13 mouse cellular contexts compared by ENCODE assay signal in the genomic region with DNA sequence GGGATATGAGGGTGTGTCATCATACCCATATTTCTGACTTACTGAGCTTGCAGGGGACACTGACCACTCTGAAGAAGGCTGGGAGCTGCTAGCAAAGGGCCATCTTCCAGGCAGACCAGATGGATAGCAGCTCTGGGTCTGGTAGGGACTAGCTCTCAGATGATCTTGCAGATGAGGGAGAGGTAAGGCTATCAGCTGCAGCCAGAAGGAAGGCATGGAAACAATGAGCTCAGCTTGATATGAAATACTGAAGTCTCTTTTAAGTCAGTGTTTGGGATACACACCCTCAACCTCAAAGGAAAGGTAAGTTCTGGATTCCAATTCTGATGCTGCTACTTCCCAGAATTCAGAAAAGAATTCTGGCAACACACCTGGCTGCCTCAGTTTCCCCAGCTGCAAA.
"Had no signal": no experiment of that assay in that cellular context is flagged by ENCODE, and none has a peak within 500 bp of the region (broad histone marks: within the 10 kb centered on the region; RNA-seq: fewer than 3 reads in every experiment).

No protein-coding gene starts in this region.

- ATAC-seq: hindbrain, postnatal 0 days; midbrain, embryonic 15.5 days had no signal

- H3K27me3 ChIP-seq: midbrain, embryonic 12.5 days; midbrain, embryonic 15.5 days had no signal

- H3K27ac ChIP-seq: hindbrain, postnatal 0 days; layer of hippocampus, adult 2 months; midbrain, embryonic 12.5 days; midbrain, embryonic 15.5 days had no signal

- H3K36me3 ChIP-seq: midbrain, embryonic 15.5 days had no signal

- H3K9me3 ChIP-seq: midbrain, embryonic 12.5 days; midbrain, embryonic 15.5 days had no signal

- DNase-seq: kidney, adult 18-20 months; kidney, adult 9 months; kidney, postnatal 25 days; layer of hippocampus, adult 9-11 months; lung, adult 2 months; lung, postnatal 14 days; lung, postnatal 4 days; thymus, adult 18-20 months; thymus, postnatal 4 days had no signal

- H3K4me2 ChIP-seq: midbrain, embryonic 12.5 days; midbrain, embryonic 15.5 days had no signal

- H3K4me3 ChIP-seq: layer of hippocampus, adult 2 months; midbrain, embryonic 12.5 days; midbrain, embryonic 15.5 days had no signal

- H3K9ac ChIP-seq: midbrain, embryonic 12.5 days; midbrain, embryonic 15.5 days had no signal

- H3K4me1 ChIP-seq: midbrain, embryonic 12.5 days had no signal
